ENCODE assay signal across 12 mouse cellular contexts in the genomic region with DNA sequence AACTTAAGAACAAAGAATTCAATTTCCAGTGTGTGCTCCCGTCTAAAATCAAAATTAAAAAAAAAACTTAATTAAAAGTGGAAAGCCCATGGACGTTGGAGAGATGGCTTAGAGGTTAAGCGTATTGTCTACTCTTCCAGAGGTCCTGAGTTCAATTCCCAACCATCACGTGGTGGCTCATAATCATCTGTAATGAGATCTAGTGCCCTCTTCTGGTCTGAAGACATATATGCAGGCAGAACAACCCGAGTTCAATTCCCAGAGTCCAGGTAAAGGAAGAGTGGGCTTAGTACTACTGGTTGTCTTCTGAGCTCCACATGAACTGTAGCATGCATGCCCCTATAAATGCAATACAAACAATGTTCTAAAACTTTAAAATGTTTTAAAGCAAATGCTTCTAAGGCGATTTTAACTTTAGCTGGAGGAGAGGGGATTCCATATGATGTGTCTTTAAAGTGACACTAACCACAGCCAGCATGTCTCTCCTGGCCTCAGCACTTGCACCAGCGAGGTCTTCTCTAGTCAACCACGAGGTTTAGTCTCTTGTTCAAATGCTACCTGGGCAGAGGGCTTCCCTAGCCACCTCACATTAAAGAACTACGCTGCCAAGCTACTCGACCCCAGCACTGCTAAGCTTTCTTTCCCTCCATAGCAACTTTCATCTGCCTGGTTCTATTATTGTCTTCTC. TPM values are rescaled to one million over a fixed set of nuclear protein-coding genes. Genes with fewer than 3 reads are reported as not detected.
A peak's percentile ranks its signal among the peaks of the same experiment; 100 is the strongest.
DNase-seq lines count a peak whose midpoint lies in the region; ATAC-seq and TF ChIP-seq lines count a peak whose summit lies in the region.
"Had no signal": no experiment of that assay in that cellular context is flagged by ENCODE, and none has a peak within 500 bp of the region (broad histone marks: within the 10 kb centered on the region; RNA-seq: fewer than 3 reads in every experiment).

No protein-coding gene starts in this region.

- H3K4me2 ChIP-seq in hindbrain, embryonic 11.5 days (replicated peaks; ENCODE audit: low read depth, low read length): no peak overlapping the region
- H3K4me2 ChIP-seq: limb, embryonic 15.5 days had no signal

- no peaks in the 10 kb centered on the region for H3K9me3 ChIP-seq in hindbrain, embryonic 11.5 days (ENCODE audit: control insufficient read depth, low read length)
- H3K9me3 ChIP-seq: limb, embryonic 15.5 days had no signal

- TF ChIP-seq CTCF in left cerebral cortex, adult 2 months (IDR thresholded peaks at IDR 0.05): peak; percentile 34

- ATAC-seq in hindbrain, embryonic 11.5 days (ENCODE audit: low FRiP score): no peak

- no peaks in the 10 kb centered on the region for H3K36me3 ChIP-seq in hindbrain, embryonic 11.5 days (ENCODE audit: control insufficient read depth, insufficient read depth, low read length)

- WGBS in hindbrain, embryonic 11.5 days: 73% methylated on average over 10 of the region's 10 CpGs

- no peak overlapping the region for H3K9ac ChIP-seq in hindbrain, embryonic 11.5 days (ENCODE audit: low read depth, low read length)
- H3K9ac ChIP-seq: limb, embryonic 15.5 days had no signal

- intact Hi-C loops in left cerebral cortex, adult 2 months (cut with DNase I): no loop called here
- intact Hi-C loops in left cerebral cortex, postnatal 14 days (cut with DNase I): no loop called here
- intact Hi-C loops in gastrocnemius, postnatal 14 days (cut with DNase I; ENCODE audit: low total_unique reads): loop anchor here (10.0 kb wide), 1 partner anchor 107 kb away; no protein-coding TSS in a partner anchor

- no peaks in the 10 kb centered on the region for H3K27me3 ChIP-seq in hindbrain, embryonic 11.5 days (ENCODE audit: control insufficient read depth, insufficient read depth, low read length)
- H3K27me3 ChIP-seq: limb, embryonic 15.5 days had no signal

- no peak overlapping the region for H3K4me3 ChIP-seq in left cerebral cortex, adult 2 months
- H3K4me3 ChIP-seq in hindbrain, embryonic 11.5 days (ENCODE audit: low read depth, low read length): no peak overlapping the region
- H3K4me3 ChIP-seq: limb, embryonic 15.5 days had no signal

- no peaks in the 10 kb centered on the region for H3K4me1 ChIP-seq in hindbrain, embryonic 11.5 days (replicated peaks; ENCODE audit: control insufficient read depth, insufficient read depth, low read length)

- no peak overlapping the region for H3K27ac ChIP-seq in left cerebral cortex, adult 2 months
- H3K27ac ChIP-seq in hindbrain, embryonic 11.5 days (ENCODE audit: low read depth, low read length): no peak overlapping the region
- H3K27ac ChIP-seq: limb, embryonic 15.5 days had no signal

- DNase-seq in cerebellum, adult 9-11 months: peak; percentile 4
- DNase-seq in cerebellum, postnatal 4 days (ENCODE audit: low spot score in 2 of 2): no peak
- no peak for DNase-seq in left cerebral cortex, adult 2 months (ENCODE audit: extremely low spot score in 1 of 2, low spot score in 2 of 2)
- DNase-seq in left cerebral cortex, postnatal 14 days (ENCODE audit: low spot score in 2 of 2): no peak
- DNase-seq in A20 (ENCODE audit: low read depth, low spot score) (peak; percentile 32), ZHBTc4 (ENCODE audit: low read depth, low spot score) (peak; percentile 46)
- no peak for DNase-seq in gastrocnemius, postnatal 14 days
- no peak for DNase-seq in hindbrain, embryonic 11.5 days (ENCODE audit: low spot score)
- DNase-seq: heart, postnatal 36 days; kidney, adult 9 months; thymus, adult 18-20 months had no signal

RNA-seq across cellular contexts. Expression of gene Agbl3, which starts 2.1 kb away (rescaled TPM):
- total RNA-seq in left cerebral cortex, adult 2 months (2021): 10 to 100 TPM; 13.8 to 14.3 TPM
- 10 to 100 TPM; 14.5 to 19.3 TPM for total RNA-seq in left cerebral cortex, postnatal 14 days (2021)
- total RNA-seq in gastrocnemius, postnatal 14 days (2021): 1 to 10 TPM; 3.0 to 3.9 TPM
- polyA plus RNA-seq in hindbrain, embryonic 11.5 days (2014; fragmentation: Nextera tagmentation; extraction: Ambion mirVana): 7.1 TPM in 2 replicates

Comparison
In these comparisons a context has a peak if more than half of its experiments do, and no peak if none do; other contexts are left out.
1. DNase-seq: peak in cerebellum, adult 9-11 months (single experiment), A20 (single experiment) and ZHBTc4 (single experiment); none in cerebellum, postnatal 4 days (0 of 2), left cerebral cortex, adult 2 months (0 of 2), left cerebral cortex, postnatal 14 days (0 of 2), gastrocnemius, postnatal 14 days (single experiment) and hindbrain, embryonic 11.5 days (single experiment).